Mouse (Mus musculus) embryonic facial prominence, embryonic 12.5 days (tissue): Measurements from ENCODE around the gene Ptpro. TPM values are rescaled to one million over a fixed set of nuclear protein-coding genes. Genes with fewer than 3 reads are reported as not detected.

Source experiments
- ATAC-seq: fragments of 200-750 bp; cut with Nextera tagmentation; 2 replicates; pipeline ENCODE4 v1.8.0; 2017; ENCODE audit not compliant: insufficient number of reproducible peaks, insufficient read depth, low FRiP score, low TSS enrichment
- H3K27ac ChIP-seq: fragments of 300-500 bp; sonication (generic); 2 replicates; pipeline ENCODE4 v1.5.1; 2016; ENCODE audit warnings: mild to moderate bottlenecking
- H3K27me3 ChIP-seq: fragments of 300-500 bp; sonication (generic); 2 replicates; pipeline ENCODE4 v1.6.1; 2016; ENCODE audit warnings: mild to moderate bottlenecking, moderate library complexity
- H3K36me3 ChIP-seq: fragments of 300-500 bp; sonication (generic); 2 replicates; pipeline ENCODE4 v1.6.1; 2016; ENCODE audit warnings: mild to moderate bottlenecking
- H3K4me1 ChIP-seq: fragments of 300-500 bp; sonication (generic); 2 replicates; pipeline ENCODE4 v1.6.1; 2016
- H3K4me2 ChIP-seq: fragments of 300-500 bp; sonication (generic); replicated peaks from 2 replicates; pipeline ENCODE4 v1.6.1; 2016; ENCODE audit warnings: mild to moderate bottlenecking, moderate library complexity
- H3K4me3 ChIP-seq: fragments of 300-500 bp; sonication (generic); 2 replicates; pipeline ENCODE4 v1.5.1; 2016; ENCODE audit warnings: mild to moderate bottlenecking
- H3K9ac ChIP-seq: fragments of 300-500 bp; sonication (generic); 2 replicates; pipeline ENCODE4 v1.6.1; 2016; ENCODE audit warnings: mild to moderate bottlenecking, moderate library complexity
- H3K9me3 ChIP-seq: fragments of 300-500 bp; sonication (generic); 2 replicates; pipeline ENCODE4 v1.6.1; 2016; ENCODE audit warnings: mild to moderate bottlenecking, moderate library complexity
- WGBS: fragments of 180-500 bp; shearing (Covaris S2); methylation state at CpG from one replicate; pipeline ENCODE4 v1.1.7; 2016; 5-methylcytosine and 5-hydroxymethylcytosine counted together
- polyA plus RNA-seq: library from polyadenylated mRNA; unstranded; fragments of >200 nt; fragmentation: Nextera tagmentation; extraction: Ambion mirVana; gene quantifications from 2 replicates; pipeline ENCODE4 v1.2.1, GENCODE M21; 2016

Gene Ptpro
- polyA plus RNA-seq, 1 experiment from 2014 or later: 3.7 TPM

DNA sequence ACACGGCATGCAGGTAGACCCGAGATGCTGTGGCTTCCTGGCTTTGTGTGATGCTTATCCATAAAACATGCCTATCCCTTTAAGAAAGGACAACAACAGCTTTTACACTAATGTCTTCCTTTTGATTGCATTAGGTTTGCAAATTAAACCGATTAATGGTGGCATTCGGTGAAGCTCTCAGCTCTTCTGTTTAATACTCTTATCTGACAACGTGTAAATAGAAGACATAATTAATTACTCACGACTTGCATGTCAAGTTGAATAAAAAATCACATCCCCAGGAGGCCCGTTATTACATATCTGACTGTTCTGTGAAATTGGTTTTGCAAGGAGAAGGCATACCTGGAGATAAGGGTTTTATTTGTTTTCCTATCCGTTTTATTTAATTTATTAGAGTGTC, 15.9 kb downstream of the Ptpro start:
- 83% methylated on average over 8 of the region's 8 CpGs for WGBS
- no peak for ATAC-seq
- Histone ChIP-seq H3K9ac (no peak overlapping the region), H3K36me3 (no peaks in the 10 kb centered on the region), H3K27ac (no peak overlapping the region), H3K27me3 (no peaks in the 10 kb centered on the region), H3K4me2 (no peak overlapping the region), H3K4me3 (no peak overlapping the region), H3K4me1 (no peaks in the 10 kb centered on the region), H3K9me3 (no peaks in the 10 kb centered on the region)

DNA sequence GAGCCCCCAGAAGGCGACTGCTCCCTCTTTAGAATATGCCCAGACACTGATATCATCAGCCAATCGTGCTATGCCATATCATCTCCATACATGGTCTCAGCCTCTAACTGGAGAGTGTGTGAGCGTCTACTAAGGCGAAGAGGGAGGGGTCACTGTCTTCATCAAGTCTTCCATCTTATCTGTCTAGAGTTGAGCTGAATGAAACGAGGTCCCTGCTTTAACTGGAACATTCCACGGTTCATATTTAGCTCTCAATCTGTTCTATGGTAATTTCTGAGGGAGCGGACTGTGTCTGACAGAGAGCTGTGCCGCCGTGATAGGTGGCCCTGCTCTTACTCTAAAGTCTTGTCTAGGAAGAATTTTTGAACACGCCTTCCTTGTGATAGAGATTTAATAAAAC, 16.5 kb downstream of the Ptpro start:
- WGBS: 86% methylated on average over 10 of the region's 10 CpGs
- ATAC-seq: no peak
- Histone ChIP-seq H3K27ac (no peak overlapping the region), H3K4me3 (no peak overlapping the region), H3K27me3 (no peaks in the 10 kb centered on the region), H3K9me3 (no peaks in the 10 kb centered on the region), H3K9ac (no peak overlapping the region), H3K4me2 (no peak overlapping the region), H3K4me1 (no peaks in the 10 kb centered on the region), H3K36me3 (no peaks in the 10 kb centered on the region)

DNA sequence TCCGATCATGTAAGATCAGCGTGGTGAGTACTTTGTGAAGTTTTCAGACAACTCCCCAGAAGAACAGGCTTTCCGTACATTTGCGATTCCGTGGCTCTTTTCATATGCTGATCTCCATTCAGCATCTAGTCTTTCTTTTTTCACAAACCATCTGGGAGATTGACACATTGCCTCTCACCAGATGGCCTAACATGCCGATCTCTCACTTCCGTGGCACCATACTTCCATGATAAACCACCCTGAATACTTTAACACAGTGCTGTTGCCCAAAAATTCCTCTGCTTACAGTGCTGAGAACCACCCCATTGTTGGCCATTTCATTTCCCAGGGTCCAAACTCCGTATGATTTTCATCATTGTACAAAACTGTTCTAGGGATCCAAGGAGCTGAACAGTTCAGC, 20.4 kb downstream of the Ptpro start:
- H3K36me3 ChIP-seq: no peaks in the 10 kb centered on the region
- no peaks in the 10 kb centered on the region for H3K27me3 ChIP-seq
- H3K4me2 ChIP-seq: no peak overlapping the region
- no peak overlapping the region for H3K27ac ChIP-seq
- no peaks in the 10 kb centered on the region for H3K9me3 ChIP-seq
- 92% methylated on average over 8 of the region's 8 CpGs for WGBS
- ATAC-seq: no peak
- H3K4me1 ChIP-seq: no peaks in the 10 kb centered on the region
- no peak overlapping the region for H3K9ac ChIP-seq
- H3K4me3 ChIP-seq: no peak overlapping the region

DNA sequence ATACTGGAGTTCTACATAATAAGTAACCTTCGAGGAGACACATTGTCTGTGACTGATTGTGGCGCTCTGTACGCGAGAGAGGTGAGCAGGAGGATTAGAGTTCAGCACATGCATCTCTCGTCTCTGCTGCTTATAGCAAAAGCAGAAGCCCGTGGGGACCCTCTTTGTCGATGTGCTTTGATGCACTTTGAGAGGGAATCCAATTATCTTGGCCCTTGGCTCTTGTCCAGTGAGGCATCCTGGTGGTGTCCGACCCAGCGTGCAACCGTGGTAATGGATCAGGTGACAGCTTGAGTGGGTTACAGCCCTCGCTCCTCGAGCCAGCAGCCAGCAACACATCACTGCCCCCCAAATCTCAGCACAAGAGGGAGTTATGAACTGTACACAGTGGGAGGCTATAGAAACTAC, 25.5 kb downstream of the Ptpro start:
- Histone ChIP-seq H3K4me2 (no peak overlapping the region), H3K4me1 (no peaks in the 10 kb centered on the region), H3K27me3 (no peaks in the 10 kb centered on the region), H3K27ac (no peak overlapping the region), H3K9ac (no peak overlapping the region), H3K9me3 (no peaks in the 10 kb centered on the region), H3K36me3 (no peaks in the 10 kb centered on the region), H3K4me3 (no peak overlapping the region)
- 64% methylated on average over 12 of the region's 12 CpGs for WGBS
- ATAC-seq: no peak

DNA sequence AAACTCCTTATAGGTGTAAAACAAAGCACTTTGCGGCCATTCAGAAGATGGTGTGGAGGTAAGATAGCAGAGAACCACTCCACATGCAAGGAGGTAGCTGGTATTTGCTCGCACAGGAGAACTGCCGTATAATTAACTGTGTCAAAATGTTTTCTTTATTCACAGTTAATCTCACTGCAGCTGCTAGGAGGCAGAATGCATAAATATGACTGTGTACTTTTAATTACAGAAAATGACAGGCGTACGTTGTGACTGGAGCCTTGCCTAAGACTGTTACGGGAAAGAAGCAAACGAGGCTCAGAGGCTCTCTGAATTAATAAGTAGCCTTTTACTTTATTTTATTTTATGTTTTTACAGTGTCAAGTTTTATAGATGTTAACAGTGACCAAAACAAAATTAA, 27.5 kb downstream of the Ptpro start:
- no peaks in the 10 kb centered on the region for H3K27me3 ChIP-seq
- WGBS: 72% methylated on average over 7 of the region's 7 CpGs
- no peak overlapping the region for H3K9ac ChIP-seq
- H3K9me3 ChIP-seq: no peaks in the 10 kb centered on the region
- no peaks in the 10 kb centered on the region for H3K4me1 ChIP-seq
- no peak overlapping the region for H3K27ac ChIP-seq
- no peak overlapping the region for H3K4me3 ChIP-seq
- no peak overlapping the region for H3K4me2 ChIP-seq
- no peaks in the 10 kb centered on the region for H3K36me3 ChIP-seq
- ATAC-seq: no peak

DNA sequence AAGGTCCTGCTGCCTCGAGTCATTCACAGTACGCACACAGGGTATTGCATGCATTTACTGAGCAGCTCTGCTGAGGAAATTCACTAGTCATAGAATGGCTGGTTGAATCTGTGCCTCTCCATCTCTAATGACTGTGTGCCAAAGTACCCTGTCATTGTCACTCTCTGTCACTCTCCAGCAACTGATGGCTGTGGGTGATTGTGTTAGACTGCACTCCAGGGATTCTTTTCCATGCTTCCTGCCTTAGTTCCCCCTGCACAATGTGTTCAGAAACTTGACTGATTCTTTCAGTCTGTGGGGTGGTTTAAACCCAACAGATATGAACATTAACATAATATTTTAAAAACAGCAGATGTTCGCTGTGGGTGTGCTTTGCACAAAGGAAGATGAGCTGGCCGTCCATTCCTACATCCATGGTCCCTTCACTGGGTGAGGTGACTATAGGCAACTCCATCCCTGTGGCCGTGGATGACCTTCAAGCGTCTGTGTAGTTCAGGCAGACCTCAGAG, 29.5 kb downstream of the Ptpro start:
- Histone ChIP-seq H3K4me3 (no peak overlapping the region), H3K9ac (no peak overlapping the region), H3K27ac (no peak overlapping the region), H3K36me3 (no peaks in the 10 kb centered on the region), H3K4me2 (no peak overlapping the region), H3K9me3 (no peaks in the 10 kb centered on the region), H3K27me3 (no peaks in the 10 kb centered on the region), H3K4me1 (no peaks in the 10 kb centered on the region)
- ATAC-seq: no peak
- WGBS: 76% methylated on average over 6 of the region's 6 CpGs

DNA sequence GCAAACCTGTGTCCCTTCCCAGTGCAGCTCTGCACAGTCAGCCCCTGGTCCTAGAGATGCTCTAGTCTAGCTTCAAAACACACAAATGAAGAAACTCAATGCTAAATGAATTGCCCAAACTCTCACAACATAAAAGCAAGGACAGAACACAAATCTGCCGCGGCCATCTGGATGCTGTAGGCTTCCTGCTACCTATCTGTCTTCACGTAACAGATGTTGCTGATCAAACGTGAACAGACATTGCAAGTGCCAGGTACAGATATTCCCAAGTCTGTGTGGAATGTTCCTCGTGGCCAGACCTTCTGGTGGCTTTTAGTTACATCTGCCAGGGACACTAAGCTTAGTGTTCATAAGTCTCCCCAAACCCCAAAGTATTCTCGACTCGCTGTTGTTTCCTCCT, 29.9 kb downstream of the Ptpro start:
- Histone ChIP-seq H3K27me3 (no peaks in the 10 kb centered on the region), H3K4me3 (no peak overlapping the region), H3K27ac (no peak overlapping the region), H3K4me2 (no peak overlapping the region), H3K9me3 (no peaks in the 10 kb centered on the region), H3K36me3 (no peaks in the 10 kb centered on the region), H3K4me1 (no peaks in the 10 kb centered on the region), H3K9ac (no peak overlapping the region)
- 70% methylated on average over 7 of the region's 7 CpGs for WGBS
- ATAC-seq: no peak

DNA sequence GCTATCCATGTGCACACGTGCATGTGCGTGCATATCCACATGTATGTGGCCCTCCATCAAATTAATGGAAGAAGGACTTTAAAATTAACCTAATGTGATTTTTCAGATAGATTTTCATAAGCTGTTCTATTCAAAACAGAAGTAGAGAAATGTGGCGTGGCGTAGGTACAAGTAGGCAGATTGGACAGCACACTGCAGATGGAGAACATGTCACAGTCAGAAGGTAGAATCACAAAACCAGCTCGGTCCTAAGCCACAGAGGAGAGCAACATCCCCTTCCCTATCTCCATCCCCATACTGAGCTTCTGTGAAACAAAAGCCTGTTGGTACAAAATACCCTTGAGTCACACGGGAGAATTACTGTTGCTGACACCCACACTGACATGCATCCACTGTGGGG, 34.3 kb downstream of the Ptpro start:
- H3K27me3 ChIP-seq: no peaks in the 10 kb centered on the region
- WGBS: 87% methylated on average over 6 of the region's 6 CpGs
- no peak for ATAC-seq

DNA sequence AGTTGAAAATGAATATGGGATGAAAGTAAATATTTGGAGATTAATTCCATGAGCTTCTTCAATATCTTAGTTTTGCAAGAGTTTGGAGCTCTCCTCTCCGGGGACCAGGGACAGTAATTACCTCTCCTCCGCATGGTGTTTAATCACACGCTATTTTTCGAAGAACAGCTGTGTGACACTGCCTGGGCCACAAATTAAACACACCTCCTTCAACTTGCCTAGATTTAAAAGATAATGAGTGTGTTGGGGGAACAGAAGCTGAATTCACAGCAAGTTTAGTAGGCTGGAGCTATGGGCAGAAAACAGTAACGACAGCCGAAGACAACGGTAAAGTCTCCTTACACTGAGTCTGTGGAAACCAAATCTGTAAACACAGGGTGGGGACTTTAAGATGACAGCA, 35.7 kb downstream of the Ptpro start:
- Histone ChIP-seq H3K9me3 (no peaks in the 10 kb centered on the region), H3K9ac (no peak overlapping the region), H3K4me3 (no peak overlapping the region), H3K27ac (no peak overlapping the region), H3K36me3 (no peaks in the 10 kb centered on the region), H3K27me3 (no peaks in the 10 kb centered on the region), H3K4me1 (no peaks in the 10 kb centered on the region), H3K4me2 (no peak overlapping the region)
- ATAC-seq: no peak
- 77% methylated on average over 7 of the region's 7 CpGs for WGBS

More for the DNA sequence above, 34.3 kb downstream of the Ptpro start:
- no peak overlapping the region for H3K27ac ChIP-seq
- no peak overlapping the region for H3K4me2 ChIP-seq
- no peaks in the 10 kb centered on the region for H3K36me3 ChIP-seq
- H3K9me3 ChIP-seq: no peaks in the 10 kb centered on the region
- H3K9ac ChIP-seq: no peak overlapping the region
- H3K4me3 ChIP-seq: no peak overlapping the region
- H3K4me1 ChIP-seq: no peaks in the 10 kb centered on the region

DNA sequence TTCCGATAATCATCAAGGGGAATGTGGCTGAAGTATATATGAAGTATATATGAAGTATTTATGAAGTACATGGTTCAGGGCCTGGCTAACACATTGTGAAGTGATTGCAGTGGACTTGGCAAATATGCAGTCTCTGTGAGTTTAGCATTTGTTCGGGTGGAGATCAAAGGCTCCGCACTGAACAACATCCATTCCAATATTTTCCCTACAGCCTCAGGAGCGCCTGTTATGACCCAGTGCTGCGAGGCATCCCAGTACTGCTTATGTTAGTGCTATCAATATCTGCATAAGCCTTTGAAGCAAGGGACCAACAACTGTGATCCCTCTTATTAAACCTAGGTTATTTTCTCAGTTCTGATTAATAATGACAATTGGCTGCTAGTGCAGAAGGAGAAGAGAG, 36.1 kb downstream of the Ptpro start:
- H3K4me3 ChIP-seq: no peak overlapping the region
- H3K36me3 ChIP-seq: no peaks in the 10 kb centered on the region
- 92% methylated on average over 5 of the region's 5 CpGs for WGBS
- H3K9me3 ChIP-seq: no peaks in the 10 kb centered on the region
- no peak overlapping the region for H3K9ac ChIP-seq
- ATAC-seq: no peak
- no peak overlapping the region for H3K4me2 ChIP-seq
- no peaks in the 10 kb centered on the region for H3K27me3 ChIP-seq
- H3K27ac ChIP-seq: no peak overlapping the region
- no peaks in the 10 kb centered on the region for H3K4me1 ChIP-seq

DNA sequence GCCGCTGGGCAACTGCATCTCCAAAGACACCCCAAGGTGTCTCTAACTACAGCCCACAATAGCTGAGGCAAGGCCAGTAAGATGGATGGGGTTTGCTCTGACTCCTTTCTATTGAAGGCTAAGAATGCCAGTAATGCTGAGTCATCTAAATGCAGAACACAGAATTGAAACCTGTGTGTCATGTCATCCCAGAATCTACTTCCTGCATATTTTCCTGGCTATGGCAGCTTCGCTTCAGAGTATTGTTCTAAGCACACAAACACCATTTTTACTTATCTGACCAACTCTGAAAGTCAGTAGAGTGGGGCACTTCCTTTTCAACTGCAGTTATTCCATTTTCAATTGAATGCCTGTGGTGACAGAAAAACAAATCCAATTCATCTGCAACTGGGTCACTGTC, 40.3 kb downstream of the Ptpro start:
- no peaks in the 10 kb centered on the region for H3K27me3 ChIP-seq
- H3K4me3 ChIP-seq: no peak overlapping the region
- H3K9me3 ChIP-seq: no peaks in the 10 kb centered on the region
- WGBS: 83% methylated on average over 2 of the region's 2 CpGs
- no peaks in the 10 kb centered on the region for H3K36me3 ChIP-seq
- ATAC-seq: no peak
- H3K9ac ChIP-seq: no peak overlapping the region
- H3K4me2 ChIP-seq: no peak overlapping the region
- H3K27ac ChIP-seq: no peak overlapping the region
- peaks cover 4% of the 10 kb centered on the region; the same call in 1 of the 2 replicates for H3K4me1 ChIP-seq

DNA sequence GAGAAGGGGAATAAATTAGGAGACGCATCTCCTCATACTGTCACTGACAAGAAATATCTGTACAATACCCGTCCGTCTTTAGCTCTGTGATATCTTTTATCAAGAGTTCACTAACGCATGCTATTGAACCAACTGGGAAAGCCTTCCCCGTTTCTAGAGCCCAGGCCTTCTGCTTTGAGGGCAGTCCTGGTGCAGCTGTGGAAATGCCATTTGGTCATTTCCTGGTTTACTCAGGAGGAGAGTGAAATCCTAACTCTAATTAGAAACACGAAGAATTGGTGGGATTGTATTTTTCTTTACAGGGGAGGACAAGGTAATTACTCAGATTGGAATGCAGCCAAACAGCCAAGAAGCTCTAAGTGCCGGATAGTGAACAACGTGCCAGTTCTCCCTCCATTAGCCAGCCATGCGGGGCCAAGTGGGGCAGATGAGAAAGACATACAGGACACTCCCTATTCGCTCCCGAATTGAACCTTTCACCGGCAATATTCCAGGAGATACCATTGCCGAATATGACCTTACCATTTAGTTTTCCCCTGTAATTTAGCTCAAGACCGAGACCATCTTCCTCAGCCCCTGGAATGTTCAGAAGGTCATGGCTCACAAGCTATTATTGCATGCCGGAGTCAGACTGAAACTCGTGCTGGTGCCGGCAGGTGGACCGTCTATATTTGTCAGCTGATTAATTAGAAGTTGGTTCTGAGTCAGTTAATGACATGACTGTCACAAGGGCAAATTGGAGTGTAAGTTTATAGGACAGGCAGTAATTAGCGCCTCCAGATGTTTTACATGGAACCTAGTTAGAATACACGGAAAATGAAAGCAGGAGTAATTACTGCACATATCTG, 43.1 kb downstream of the Ptpro start:
- Histone ChIP-seq H3K27me3 (no peaks in the 10 kb centered on the region), H3K4me3 (no peak overlapping the region), H3K27ac (no peak overlapping the region), H3K4me1 (peaks cover 4% of the 10 kb centered on the region; the same call in 1 of the 2 replicates), H3K9me3 (no peaks in the 10 kb centered on the region), H3K4me2 (no peak overlapping the region), H3K36me3 (no peaks in the 10 kb centered on the region), H3K9ac (no peak overlapping the region)
- 50% methylated on average over 20 of the region's 20 CpGs for WGBS
- ATAC-seq: no peak
